Mouse (Mus musculus): Measurements from ENCODE around the gene Phactr4. TPM values are rescaled to one million over a fixed set of nuclear protein-coding genes. Genes with fewer than 3 reads are reported as not detected.

The Phactr4 gene
- polyA plus RNA-seq, 1 experiment from 2014 or later: 10.3 TPM

DNA sequence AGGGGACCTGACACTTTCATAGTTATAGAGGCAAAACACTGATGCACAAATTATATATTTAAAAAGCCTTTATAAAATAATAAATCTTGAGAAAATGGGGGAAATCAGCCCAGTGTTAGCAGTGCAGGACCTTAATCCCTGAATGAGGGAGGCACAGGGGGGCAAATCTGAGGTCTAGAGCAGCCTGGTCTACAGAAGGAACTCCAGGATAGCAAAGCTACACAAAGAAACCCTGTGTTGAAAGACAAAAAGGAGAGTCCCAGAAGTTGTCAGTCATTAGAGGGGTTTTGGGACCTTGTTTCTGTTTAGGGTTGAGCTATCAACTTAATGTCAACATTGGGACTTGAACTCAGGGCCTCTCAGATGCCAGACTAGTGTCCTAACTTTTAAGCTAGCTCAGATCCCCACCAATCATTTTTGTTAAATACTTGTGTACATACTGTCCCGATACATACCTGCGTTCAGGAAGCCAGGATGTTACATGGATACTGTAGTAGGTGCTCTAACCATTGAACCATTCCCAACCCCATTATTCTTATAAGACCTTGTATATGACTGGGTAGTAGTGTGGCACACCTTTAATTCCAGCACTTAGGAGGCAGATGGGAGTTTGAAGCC is 72.1 kb downstream of the Phactr4 start:
- Histone ChIP-seq H3K4me1 (replicated peaks) (peaks cover 57% of the 10 kb centered on the region), H3K27ac (peak overlapping the region; percentile 97), H3K4me2 (0 out of 2 replicates have a peak overlapping the region, but pooled peaks have one; percentile 77), H3K36me3 (peaks cover 29% of the 10 kb centered on the region), H3K9ac (0 out of 2 replicates have a peak overlapping the region, but pooled peaks have one; percentile 26), H3K27me3 (no peaks in the 10 kb centered on the region), H3K9me3 (replicated peaks) (no peaks in the 10 kb centered on the region), H3K4me3 (replicated peaks) (no peak overlapping the region)
- ATAC-seq (ENCODE audit: low read depth) (peak; percentile 6), DNase-seq (no peak)
- WGBS (ENCODE audit: insufficient replicate concordance): 10% methylated on average over 2 of the region's 2 CpGs

DNA sequence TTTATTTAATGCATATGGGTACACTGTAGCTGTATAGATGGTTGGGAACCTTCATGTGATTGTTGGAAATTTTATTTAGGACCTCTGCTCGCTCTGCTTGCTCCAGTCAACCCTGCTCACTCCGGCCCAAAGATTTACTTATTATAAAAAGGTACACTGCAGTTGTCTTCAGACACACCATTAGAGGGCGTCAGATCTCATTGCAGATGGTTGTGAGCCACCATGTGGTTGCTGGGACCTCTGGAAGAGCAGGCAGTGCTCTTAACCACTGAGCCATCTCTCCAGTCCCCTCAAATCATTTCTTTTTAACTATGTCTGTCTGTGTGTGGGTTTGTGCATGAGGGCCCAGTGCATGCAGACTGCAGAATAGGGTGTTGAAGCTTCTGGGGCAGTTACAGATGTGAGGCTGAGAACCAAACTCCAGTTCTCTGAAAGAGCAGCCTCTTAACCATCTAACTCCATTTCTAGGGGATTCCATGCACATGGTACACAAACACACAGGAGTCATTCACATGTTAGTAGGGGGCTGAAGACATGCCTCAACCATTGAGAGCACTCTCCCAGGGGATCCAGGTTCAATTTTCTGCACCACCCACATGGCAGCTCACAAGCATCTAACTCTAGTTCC is 72.7 kb downstream of the Phactr4 start:
- no peaks in the 10 kb centered on the region for H3K9me3 ChIP-seq (replicated peaks)
- peak overlapping the region; percentile 97 for H3K27ac ChIP-seq
- H3K27me3 ChIP-seq: no peaks in the 10 kb centered on the region
- no peak for ATAC-seq (ENCODE audit: low read depth)
- DNase-seq: no peak
- no peak overlapping the region for H3K4me2 ChIP-seq
- H3K9ac ChIP-seq: 0 out of 2 replicates have a peak overlapping the region, but pooled peaks have one; percentile 26
- peaks cover 29% of the 10 kb centered on the region for H3K36me3 ChIP-seq
- WGBS (ENCODE audit: insufficient replicate concordance): 40% methylated on average over 3 of the region's 3 CpGs
- peaks cover 53% of the 10 kb centered on the region for H3K4me1 ChIP-seq (replicated peaks)
- no peak overlapping the region for H3K4me3 ChIP-seq (replicated peaks)

GRCm38 (mm10) chr4:132346661-132347060 is 75.6 kb downstream of the Phactr4 start:
- 52% methylated on average over 3 of the region's 3 CpGs for WGBS (ENCODE audit: insufficient replicate concordance)
- Histone ChIP-seq H3K27me3 (no peaks in the 10 kb centered on the region), H3K4me3 (replicated peaks) (no peak overlapping the region), H3K4me2 (no peak overlapping the region; the same call in 1 of the 2 replicates), H3K36me3 (peaks cover 30% of the 10 kb centered on the region), H3K27ac (no peak overlapping the region; the same call in 1 of the 2 replicates), H3K9me3 (replicated peaks) (no peaks in the 10 kb centered on the region), H3K4me1 (replicated peaks) (peaks cover 66% of the 10 kb centered on the region), H3K9ac (no peak overlapping the region)
- DNase-seq (no peak), ATAC-seq (ENCODE audit: low read depth) (no peak)

GRCm38 (mm10) chr4:132346261-132346660 is 76.0 kb downstream of the Phactr4 start:
- no peaks in the 10 kb centered on the region for H3K27me3 ChIP-seq
- H3K4me1 ChIP-seq (replicated peaks): peaks cover 66% of the 10 kb centered on the region
- no peaks in the 10 kb centered on the region for H3K9me3 ChIP-seq (replicated peaks)
- DNase-seq (no peak), ATAC-seq (ENCODE audit: low read depth) (no peak)
- 69% methylated on average over 4 of the region's 4 CpGs for WGBS (ENCODE audit: insufficient replicate concordance)
- H3K4me3 ChIP-seq (replicated peaks): 0 out of 2 replicates have a peak overlapping the region, but pooled peaks have one; percentile 81
- H3K36me3 ChIP-seq: peaks cover 30% of the 10 kb centered on the region
- H3K9ac ChIP-seq: peak overlapping the region; percentile 92; the same call in 1 of the 2 replicates
- peak overlapping the region; percentile 39; the same call in 1 of the 2 replicates for H3K27ac ChIP-seq
- H3K4me2 ChIP-seq: peak overlapping the region; percentile 86

GRCm38 (mm10) chr4:132345843-132346212 is 76.5 kb downstream of the Phactr4 start:
- H3K9ac ChIP-seq: peak overlapping the region; percentile 92
- peak overlapping the region; percentile 81 for H3K4me3 ChIP-seq (replicated peaks)
- ATAC-seq (ENCODE audit: low read depth) (no peak), DNase-seq (no peak)
- peaks cover 28% of the 10 kb centered on the region for H3K36me3 ChIP-seq
- H3K4me2 ChIP-seq: peak overlapping the region; percentile 86
- no peaks in the 10 kb centered on the region for H3K9me3 ChIP-seq (replicated peaks)
- WGBS (ENCODE audit: insufficient replicate concordance): 43% methylated on average over 5 of the region's 5 CpGs
- peaks cover 66% of the 10 kb centered on the region for H3K4me1 ChIP-seq (replicated peaks)
- no peaks in the 10 kb centered on the region for H3K27me3 ChIP-seq
- H3K27ac ChIP-seq: 0 out of 2 replicates have a peak overlapping the region, but pooled peaks have one; percentile 39

GRCm38 (mm10) chr4:132345135-132345842 is 77.0 kb downstream of the Phactr4 start:
- no peaks in the 10 kb centered on the region for H3K9me3 ChIP-seq (replicated peaks)
- no peaks in the 10 kb centered on the region for H3K27me3 ChIP-seq
- H3K4me2 ChIP-seq: peak overlapping the region; percentile 86
- peaks cover 66% of the 10 kb centered on the region for H3K4me1 ChIP-seq (replicated peaks)
- peak overlapping the region; percentile 90 for H3K27ac ChIP-seq
- ATAC-seq (ENCODE audit: low read depth): peak; percentile 83
- H3K4me3 ChIP-seq (replicated peaks): peak overlapping the region; percentile 81
- peaks cover 28% of the 10 kb centered on the region for H3K36me3 ChIP-seq
- DNase-seq: peak; percentile 89
- H3K9ac ChIP-seq: peak overlapping the region; percentile 92
- under 1% methylated on average over 83 of the region's 83 CpGs for WGBS (ENCODE audit: insufficient replicate concordance)

DNA sequence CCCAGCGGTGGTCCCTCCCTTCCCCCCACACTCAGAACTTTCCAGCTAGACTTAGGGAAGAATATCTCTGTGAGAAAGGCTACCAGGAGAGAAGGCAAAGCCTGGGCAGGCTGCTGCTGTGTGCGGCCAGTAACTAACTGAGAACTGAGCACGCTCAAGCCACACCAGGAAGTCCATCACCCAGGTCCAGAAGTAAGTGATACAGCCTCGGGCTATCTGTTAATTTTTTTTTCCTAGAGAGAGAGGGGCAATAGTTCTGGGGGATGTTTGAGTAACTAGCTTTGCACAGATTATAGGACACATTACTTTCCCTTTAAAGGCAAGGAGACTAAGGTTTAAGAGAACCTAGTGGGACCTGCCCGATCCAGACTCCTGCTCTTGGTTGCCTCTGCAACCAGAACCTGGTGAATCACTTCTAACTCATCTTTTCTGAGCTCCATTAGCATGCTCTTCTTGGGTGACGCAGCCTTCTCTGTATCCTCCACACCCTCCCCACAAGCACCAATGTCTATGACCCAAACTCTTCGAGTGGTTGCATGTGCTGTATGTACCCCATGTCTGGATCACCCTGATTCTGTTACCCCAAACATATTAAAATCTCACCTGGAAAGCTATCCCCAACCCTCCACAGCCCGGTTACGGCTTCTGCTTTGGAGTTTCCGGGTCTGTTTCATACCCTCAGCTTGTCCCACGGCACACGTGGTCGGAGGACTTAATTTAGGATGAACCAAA is 77.7 kb downstream of the Phactr4 start:
- peaks cover 31% of the 10 kb centered on the region for H3K36me3 ChIP-seq
- no peaks in the 10 kb centered on the region for H3K9me3 ChIP-seq (replicated peaks)
- H3K27me3 ChIP-seq: no peaks in the 10 kb centered on the region
- ATAC-seq (ENCODE audit: low read depth) (peak; percentile 35), DNase-seq (no peak)
- peak overlapping the region; percentile 86 for H3K4me2 ChIP-seq
- H3K9ac ChIP-seq: peak overlapping the region; percentile 92
- peak overlapping the region; percentile 81 for H3K4me3 ChIP-seq (replicated peaks)
- peaks cover 59% of the 10 kb centered on the region for H3K4me1 ChIP-seq (replicated peaks)
- 3% methylated on average over 13 of the region's 13 CpGs for WGBS (ENCODE audit: insufficient replicate concordance)
- H3K27ac ChIP-seq: peak overlapping the region; percentile 90

GRCm38 (mm10) chr4:132341451-132341850 is 80.8 kb downstream of the Phactr4 start:
- Histone ChIP-seq H3K9me3 (replicated peaks) (no peaks in the 10 kb centered on the region), H3K9ac (no peak overlapping the region; the same call in 1 of the 2 replicates), H3K4me2 (peak overlapping the region; percentile 5; the same call in 1 of the 2 replicates), H3K4me3 (replicated peaks) (no peak overlapping the region), H3K4me1 (replicated peaks) (peaks cover 51% of the 10 kb centered on the region), H3K36me3 (peaks cover 60% of the 10 kb centered on the region), H3K27ac (no peak overlapping the region), H3K27me3 (no peaks in the 10 kb centered on the region)
- no peak for DNase-seq
- WGBS (ENCODE audit: insufficient replicate concordance): 82% methylated on average over 3 of the region's 3 CpGs
- ATAC-seq (ENCODE audit: low read depth): no peak

GRCm38 (mm10) chr4:132338943-132339342 is 83.3 kb downstream of the Phactr4 start:
- Histone ChIP-seq H3K4me3 (replicated peaks) (no peak overlapping the region), H3K9ac (no peak overlapping the region), H3K4me1 (replicated peaks) (peaks cover 43% of the 10 kb centered on the region), H3K27me3 (no peaks in the 10 kb centered on the region), H3K4me2 (no peak overlapping the region), H3K9me3 (replicated peaks) (no peaks in the 10 kb centered on the region), H3K27ac (no peak overlapping the region), H3K36me3 (peaks cover 85% of the 10 kb centered on the region)
- no peak for DNase-seq
- WGBS (ENCODE audit: insufficient replicate concordance): 89% methylated on average over 13 of the region's 13 CpGs
- ATAC-seq (ENCODE audit: low read depth): no peak

GRCm38 (mm10) chr4:132332880-132333279 is 89.4 kb downstream of the Phactr4 start:
- Histone ChIP-seq H3K9me3 (replicated peaks) (no peaks in the 10 kb centered on the region), H3K4me1 (replicated peaks) (peaks cover 47% of the 10 kb centered on the region), H3K27me3 (no peaks in the 10 kb centered on the region), H3K4me3 (replicated peaks) (no peak overlapping the region), H3K27ac (no peak overlapping the region), H3K36me3 (peaks cover 73% of the 10 kb centered on the region), H3K9ac (no peak overlapping the region), H3K4me2 (no peak overlapping the region)
- DNase-seq (no peak), ATAC-seq (ENCODE audit: low read depth) (no peak)
- WGBS (ENCODE audit: insufficient replicate concordance): 85% methylated on average over 6 of the region's 6 CpGs

DNA sequence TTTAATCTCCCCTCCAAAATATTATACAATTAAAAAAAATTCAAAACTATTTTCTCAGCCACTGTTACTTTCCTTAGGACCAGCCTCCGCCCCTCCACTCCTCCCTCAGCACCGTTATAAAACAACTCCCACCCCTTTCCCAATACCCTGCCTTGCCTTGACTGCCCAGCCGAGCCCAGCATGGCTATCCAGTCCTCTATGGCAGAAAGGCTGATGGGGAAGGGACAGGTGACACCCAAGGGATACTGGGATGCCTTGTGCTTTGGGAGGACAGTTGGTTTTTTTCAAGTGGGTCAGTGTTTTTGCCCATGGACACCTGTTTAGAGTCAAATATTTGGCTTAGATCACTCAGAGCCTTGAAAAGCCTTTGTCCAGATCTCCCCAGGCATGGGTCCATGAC is 90.3 kb downstream of the Phactr4 start:
- H3K36me3 ChIP-seq: peaks cover 63% of the 10 kb centered on the region
- ATAC-seq (ENCODE audit: low read depth) (no peak), DNase-seq (no peak)
- no peak overlapping the region for H3K4me3 ChIP-seq (replicated peaks)
- H3K9me3 ChIP-seq (replicated peaks): no peaks in the 10 kb centered on the region
- H3K4me2 ChIP-seq: no peak overlapping the region
- peaks cover 53% of the 10 kb centered on the region for H3K4me1 ChIP-seq (replicated peaks)
- WGBS (ENCODE audit: insufficient replicate concordance): 80% methylated on average over 3 of the region's 3 CpGs
- H3K9ac ChIP-seq: no peak overlapping the region
- H3K27ac ChIP-seq: no peak overlapping the region
- no peaks in the 10 kb centered on the region for H3K27me3 ChIP-seq
